Mouse (Mus musculus) thymus, postnatal 4 days (tissue): ENCODE results near the gene Cap2.

ENCODE experiments used
- DNase-seq: peaks from one replicate; pipeline ENCODE4 v3.0.0; 2021

The Cap2 gene

DNA sequence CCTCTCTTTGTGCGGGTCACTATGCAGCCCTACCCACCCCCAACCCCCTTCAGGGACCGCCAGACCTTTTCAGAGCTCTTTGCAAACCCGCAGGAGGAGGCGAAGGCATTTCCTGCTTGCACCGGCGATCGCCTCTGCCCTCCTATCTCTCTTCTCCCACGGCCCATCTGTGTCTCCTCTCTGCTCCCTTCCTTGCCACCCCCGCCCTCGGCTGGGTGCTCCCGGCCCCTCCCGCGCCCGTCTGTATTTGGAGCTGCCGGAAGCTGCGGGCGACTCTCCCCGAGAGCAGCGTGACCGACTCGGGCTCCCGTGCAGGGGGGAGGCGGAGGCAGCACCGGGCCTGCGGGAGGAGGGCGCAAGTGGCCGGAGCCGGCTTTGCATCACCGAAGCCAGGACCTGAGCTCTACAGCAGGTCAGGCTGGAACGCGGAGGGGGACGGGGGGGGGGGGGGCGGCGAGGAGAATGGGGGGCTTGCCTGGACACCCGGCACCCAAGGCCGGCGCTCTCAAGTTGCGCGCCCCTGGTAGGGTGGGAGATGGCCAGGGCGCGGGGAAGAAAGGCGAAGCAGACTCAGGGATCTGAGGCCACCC is at the start of gene Cap2:
TSS of gene Cap2 (plus strand) at position 49 of the 590 bp plus-strand sequence.
- DNase-seq, result peak; percentile 89

DNA sequence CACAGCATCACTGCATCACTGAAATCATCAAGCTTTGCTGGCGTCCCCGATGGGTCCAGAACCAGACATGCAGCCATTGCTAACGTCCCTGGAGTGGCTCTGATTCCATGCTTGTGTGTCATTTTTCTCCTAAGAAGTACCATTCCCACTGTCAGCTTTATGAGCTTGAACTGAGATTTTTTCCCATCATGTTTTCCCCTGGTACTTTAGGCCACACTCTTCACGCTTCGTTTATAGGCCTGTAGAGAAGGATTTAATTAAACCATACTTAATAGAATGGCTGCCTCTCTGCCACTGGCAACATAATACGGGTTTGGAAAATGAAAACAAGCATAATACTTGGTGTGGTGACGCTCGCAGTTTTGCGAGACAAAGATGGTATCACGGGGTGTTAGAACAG is 42.1 kb upstream of the Cap2 start:
- no peak for DNase-seq

DNA sequence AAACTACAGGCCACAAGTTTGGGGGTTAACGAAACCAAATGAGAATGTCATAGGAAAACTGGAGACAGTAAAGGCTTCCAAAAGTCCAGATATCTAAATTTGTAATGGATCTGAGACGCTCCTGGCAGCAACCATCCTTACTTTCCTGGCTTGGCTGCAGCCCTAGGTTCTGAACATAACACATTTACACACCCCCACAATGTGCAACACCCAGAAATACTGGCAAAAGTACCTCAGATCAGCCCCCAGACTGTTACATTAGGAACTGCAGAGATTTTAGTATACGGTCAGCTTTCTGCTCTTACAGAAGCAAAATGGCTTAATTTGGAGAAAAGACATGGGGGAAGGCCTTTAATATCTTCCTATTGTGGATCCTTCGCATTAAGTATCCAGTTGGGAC is 39.4 kb upstream of the Cap2 start:
- DNase-seq, result no peak

DNA sequence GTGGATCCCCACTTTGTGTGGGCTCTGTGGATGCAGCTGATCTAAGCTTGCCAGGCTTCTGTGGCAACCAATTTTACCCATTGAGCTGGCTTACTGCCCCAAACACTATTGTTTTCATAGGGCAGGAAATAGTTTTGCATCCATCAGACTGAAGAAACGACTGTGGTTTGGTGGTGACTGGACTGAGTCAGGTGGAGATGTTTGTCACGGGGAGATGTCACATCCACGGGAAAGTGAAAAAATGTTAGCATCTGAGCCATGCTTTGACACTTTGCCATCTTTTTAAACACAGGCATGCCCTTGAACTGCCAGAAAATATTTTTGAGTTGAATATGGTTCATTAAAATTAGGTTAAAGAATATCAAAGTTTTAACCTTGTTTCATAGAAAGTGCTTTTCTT is 37.9 kb upstream of the Cap2 start:
- DNase-seq, result no peak

DNA sequence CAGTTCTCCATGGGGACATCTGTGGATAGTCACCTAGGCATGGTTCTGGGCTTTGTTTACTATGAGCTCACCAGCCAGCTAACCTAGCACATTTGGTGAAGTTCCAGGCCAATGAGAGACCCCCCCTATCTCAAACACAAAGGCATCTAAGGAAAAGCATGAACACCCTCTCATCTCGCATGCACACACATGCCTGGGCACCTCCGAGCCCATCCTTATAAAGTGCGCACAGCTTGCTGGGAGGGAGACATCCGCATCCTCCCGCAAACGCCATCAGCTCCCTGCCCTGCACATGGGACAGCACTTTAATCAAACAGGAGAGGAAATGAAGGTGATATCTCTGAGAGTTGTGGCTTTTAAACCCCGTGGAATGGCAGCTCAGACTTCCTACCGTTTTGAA is 33.4 kb upstream of the Cap2 start:
- DNase-seq, result no peak

DNA sequence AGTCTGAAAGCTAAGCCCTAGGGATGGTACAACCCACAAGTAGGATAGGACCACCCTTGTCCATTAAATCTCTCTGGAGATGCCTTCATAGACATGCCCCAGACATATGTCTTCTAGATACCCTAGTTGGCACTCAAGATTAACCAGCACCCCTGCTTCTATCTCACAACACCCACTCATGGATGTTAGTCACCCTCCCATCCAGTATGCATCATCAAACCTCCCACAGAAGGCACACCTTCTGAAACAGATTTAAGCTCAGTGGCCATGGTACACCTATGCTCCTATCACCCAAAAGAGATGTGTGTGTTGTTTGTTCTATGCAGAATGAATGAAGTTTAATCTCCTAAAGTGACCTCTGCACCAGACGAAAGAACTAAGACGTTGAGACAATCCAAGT is 32.1 kb upstream of the Cap2 start:
- DNase-seq, result no peak

DNA sequence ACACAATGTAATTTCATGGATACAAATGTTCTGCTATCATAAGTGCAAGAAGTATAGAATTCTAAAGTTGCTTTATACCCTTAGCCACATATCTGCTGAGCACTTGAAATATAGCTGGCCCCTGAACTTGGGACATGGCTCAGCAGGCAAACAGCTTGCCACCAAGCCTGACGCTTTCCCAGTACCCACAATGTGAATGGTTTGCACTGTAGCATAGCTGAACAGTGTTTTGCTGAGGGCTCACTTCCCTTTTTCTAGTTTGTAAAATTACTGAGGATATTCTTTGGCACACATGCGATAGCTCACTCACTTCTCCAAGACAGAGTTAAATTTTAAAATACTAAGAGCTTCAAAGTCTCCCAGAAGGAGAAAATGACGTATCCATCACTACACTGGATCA is 20.4 kb upstream of the Cap2 start:
- DNase-seq, result no peak

DNA sequence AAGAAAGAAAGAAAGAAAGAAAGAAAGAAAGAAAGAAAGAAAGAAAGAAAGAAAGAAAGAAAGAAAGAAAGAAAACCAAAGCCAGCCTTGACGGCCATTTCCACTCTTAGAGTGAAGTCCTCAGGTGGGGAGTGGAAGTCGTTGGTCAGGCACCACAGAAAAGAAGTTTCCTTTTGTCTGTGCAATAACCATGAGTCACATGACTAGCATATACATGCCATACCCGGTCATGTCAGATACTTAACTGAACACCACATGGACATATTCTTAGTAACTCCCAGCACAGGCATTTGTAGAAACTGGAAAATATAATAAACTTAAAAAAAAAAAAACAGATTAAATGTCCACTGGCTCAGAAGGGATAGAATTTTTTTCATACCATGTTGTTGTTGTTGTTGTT is 16.0 kb upstream of the Cap2 start:
- DNase-seq, result no peak

DNA sequence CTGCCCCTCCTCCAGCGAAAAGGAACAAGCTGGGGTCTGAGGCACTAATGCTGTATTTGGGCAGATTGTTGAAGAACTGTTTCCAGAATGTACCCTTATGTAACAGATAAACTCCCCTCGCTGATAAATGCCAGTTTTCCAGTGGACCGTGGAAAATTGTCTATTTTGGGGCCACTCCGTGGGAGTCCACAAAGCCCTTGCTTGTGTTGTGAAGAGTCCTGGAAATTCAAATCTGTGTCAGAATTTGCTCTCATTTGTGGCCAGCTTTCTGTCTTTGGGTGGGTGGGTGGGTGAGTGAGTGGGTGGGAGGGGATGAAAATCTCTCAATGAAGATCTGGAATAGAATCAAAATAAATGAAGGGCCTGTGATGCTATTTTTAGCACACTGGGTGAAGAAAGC is 13.5 kb upstream of the Cap2 start:
- no peak for DNase-seq

DNA sequence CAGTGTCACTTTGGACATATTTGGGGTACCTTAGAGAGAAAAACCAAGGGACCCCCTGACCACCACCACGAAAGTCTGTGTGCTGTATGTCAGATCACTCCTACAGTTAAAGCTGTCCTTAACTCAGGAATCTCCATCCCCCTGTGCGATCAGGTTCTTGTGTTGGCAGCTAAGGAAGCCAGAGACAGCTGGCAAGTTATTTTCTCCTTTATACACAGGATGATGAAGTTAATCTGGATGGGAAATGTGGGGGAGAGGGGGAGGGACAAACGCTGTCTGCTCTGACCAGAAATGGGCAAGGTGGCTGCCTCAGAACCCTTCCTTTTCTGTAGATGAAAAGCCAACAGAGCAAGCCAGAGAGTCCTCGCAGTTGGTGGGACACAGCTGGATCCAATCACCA is 11.0 kb upstream of the Cap2 start:
- no peak for DNase-seq

DNA sequence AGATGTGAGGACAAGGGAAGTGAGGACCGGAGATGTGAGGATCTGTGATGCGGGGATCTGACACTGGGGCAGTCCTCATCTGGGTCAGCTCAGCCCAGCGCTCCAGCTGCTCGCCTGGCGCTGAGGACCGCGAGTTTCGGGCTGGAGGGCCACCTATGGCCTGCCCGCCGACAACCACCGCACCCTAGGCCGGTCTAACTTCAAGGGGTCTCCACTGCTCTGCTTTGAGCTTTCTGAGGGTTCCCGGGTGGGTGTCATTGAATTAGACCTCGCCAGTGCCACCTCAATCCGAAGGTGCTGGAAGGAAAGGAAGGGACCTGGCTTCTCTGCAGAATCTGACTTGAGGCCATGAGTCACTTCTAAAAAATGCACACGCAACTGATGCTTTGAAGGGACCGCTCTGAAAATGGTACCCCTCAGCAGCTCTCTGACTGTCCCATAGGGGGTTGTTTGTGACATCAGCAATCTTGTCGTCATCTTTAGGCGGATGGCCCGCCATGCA is 793 bp downstream of the Cap2 start:
- peak; percentile 43 for DNase-seq

DNA sequence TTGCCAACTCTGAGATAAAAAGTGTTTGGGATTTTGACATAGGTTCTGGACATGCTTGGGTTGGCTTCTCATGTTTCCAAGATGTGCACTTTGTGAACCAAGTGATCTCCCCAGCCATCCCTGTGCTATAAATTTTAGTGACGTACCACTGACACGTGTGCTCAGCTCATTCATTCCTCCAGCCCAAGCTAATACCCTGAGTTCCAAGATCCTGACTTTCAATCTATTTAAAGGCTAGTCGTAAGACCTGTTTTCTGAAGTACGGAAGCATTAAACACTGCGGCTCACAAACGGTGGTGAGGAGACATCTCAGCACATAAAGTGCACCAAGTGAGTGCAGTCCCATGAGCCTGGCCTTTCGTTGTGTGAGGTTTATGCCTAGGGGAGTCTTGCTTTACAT is 6.3 kb downstream of the Cap2 start:
- DNase-seq, result no peak

DNA sequence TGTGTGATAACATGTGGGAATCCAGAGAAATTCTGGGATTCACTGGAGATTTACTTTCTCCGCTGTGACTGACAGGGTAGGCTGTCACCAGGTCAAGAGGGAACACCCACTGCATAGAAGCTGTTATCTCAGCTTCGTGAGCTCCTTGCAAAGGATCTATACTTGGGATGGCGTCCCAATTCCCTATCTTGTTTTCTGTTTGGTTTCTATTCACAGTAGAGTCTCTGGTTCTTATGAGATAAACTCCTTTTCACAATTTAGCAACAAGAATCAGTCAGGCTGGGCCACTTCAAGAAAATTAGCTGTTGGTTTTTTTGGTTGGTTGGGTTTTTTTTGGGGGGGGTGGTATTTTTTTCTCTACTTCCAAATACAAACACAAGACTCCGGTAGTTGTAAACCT is 7.2 kb downstream of the Cap2 start:
- no peak for DNase-seq

DNA sequence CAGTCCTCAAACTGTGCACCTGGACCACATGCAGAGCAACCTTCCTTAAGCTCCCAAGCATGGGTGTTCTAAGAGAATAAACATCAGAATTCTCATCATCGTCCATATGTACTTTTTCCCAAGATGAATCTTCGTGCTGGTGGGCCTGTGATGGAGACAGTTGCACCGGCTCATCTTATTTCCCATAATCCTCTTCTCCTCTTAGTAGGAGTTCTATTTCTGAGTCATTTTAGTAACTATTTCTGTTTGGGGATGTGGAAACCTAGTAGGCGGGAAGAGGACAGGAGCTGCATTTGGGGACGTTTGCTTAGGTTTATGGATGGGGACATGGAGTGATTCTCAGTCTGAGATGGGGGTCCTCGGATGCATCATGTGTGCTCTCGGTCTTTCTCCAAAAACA is 8.8 kb downstream of the Cap2 start:
- DNase-seq, result no peak

DNA sequence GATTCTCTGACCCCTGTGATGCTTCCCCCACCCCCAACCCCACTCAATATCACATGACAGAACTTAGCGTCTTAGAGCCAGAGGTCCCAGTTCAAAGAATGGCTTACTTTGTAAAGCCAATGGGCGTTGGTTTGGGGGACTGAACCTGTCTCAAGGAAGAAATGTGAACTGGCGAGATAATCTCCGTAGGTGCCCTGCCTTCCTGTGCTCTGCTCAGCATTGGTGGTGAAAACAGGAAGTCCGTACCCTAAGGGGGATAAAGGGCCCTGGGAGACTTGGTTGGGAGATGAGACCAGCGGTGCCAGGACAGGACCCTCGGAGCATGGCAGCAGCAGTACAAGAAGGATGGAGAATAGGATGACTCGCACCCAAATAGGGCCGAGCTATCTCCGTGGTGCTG is 12.8 kb downstream of the Cap2 start:
- no peak for DNase-seq

DNA sequence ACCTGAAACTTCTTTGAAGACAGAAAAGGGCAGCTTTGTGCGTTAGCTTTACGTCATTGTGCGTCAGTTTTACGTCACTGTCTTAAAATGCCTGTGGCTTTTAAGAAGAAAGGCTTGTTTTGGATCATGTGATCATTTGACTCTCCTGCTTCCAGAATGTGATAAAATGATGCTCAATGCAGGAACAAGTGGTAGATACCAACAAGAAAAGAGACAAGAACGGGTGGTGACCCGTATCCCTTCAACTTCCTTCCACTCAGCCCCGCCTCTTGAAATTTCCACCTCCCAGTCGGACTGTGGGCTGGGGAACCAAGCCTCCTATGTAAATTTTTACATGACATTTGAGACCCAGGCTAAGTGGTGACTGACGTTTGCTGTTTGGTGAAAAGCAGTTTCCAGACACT is 13.5 kb downstream of the Cap2 start:
- DNase-seq, result no peak

DNA sequence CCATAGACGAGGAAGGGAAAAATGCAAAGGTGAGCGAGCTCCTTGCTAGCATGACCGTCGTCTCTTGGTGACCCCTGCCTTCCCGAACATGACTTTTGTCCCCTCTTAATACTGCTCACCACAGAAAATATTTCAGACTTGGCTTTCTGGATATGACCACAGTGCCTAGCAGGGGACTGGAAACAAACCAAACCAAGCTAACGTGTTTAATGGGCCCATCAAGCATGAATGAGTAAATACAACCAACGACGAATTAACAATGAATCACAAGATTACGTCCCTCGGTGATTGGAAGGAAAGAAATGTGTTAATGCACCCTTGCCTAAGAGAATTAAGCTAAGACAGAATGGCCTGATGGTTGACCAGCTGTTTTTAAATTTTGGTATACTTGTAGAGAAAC is 13.9 kb downstream of the Cap2 start:
- DNase-seq, result no peak

DNA sequence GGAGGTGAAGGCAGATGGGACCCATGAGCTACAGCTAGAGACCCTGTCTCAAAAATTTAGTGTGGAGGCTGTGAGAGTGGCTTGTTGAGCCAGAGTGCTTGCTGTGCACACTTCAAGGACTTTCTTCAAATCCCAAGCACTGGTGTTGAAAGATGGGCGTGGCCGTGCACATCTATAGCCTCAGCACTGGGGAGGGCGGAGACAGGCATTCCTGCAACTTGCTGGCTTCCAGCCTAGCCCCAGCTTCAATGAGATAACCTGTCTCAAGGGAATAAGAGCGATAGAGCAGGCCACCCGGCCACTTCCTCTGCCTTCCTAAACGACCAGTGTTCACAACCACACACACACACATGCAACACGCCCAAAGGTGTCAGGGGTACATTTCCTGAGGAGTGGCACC is 14.5 kb downstream of the Cap2 start:
- no peak for DNase-seq

DNA sequence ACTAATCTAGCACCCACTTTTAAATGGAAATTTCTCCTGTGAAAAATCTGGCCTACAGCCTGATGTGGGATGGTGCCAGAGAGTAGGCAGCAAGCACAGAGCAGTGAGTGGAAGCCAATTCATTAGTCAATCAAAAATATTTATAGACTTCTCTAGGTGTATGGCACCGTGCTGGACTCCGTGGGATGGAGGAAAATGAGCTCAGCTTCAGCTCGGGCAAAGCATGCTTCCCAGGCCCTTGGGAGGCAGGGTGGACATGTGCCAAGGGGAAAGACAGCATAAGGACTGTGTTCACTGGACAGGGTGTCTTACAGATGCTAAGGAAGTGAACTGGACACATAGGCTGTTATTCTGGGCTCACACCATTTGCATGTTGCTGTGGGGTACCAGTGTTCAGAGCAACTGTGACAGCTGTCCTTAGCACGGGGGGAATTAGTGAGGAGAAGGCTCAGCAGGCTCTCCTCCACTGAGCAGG is 15.6 kb downstream of the Cap2 start:
- DNase-seq, result no peak

DNA sequence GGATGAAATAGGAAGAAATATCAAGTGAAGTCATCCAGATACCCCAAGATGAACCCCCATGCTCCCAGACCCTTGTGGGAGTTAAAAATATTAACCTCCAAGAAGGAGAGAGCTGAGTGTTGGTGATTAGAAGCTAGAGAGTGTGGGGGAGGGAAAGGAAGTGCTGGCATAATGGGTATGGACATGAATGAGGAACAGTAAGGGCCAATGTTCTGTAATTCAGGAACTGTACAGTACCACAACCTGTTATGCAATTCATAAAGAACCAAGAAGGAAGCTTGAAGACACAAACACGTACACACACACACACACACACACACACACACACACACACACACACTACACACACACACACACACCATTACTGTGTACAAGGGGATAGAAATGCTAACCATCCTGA is 19.8 kb downstream of the Cap2 start:
- no peak for DNase-seq

DNA sequence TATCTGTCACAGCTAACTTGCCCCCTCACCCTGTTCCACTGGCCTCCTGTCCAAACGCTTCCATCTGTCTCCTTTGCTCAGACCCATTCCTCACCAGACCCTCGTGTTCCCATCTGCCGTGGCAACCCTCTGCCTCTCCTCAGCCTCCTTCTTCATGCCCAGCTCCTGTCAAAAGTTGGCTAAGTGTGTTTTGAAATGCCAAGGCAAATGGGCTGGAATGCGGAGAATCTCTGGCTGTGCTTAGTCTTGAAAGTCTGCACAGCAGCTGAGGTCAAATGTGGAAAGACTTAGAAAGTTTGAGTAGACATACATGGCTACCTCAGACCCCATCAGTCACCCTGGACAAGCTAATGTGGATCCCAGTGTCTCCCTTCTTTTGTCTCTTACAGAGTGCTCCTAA is 21.1 kb downstream of the Cap2 start:
- no peak for DNase-seq

DNA sequence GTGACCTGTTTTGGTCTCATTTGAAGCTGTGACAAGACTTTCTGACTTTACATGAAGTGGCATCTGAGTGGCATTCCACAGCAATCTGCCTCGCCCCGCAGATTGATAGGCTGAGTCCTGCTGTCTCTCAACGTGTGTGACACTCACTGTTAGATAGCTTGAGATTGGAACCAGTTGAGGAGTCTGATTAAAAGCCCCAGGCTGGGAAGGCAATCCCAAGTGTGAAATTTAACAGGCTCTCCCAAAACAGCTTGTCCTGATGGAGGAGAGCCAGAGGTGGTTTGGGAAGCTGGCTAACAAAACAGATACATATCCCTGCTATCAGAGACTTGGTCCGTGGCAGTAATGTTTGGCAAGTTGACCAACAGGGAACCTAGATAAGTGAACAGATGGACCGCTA is 21.6 kb downstream of the Cap2 start:
- DNase-seq, result no peak

DNA sequence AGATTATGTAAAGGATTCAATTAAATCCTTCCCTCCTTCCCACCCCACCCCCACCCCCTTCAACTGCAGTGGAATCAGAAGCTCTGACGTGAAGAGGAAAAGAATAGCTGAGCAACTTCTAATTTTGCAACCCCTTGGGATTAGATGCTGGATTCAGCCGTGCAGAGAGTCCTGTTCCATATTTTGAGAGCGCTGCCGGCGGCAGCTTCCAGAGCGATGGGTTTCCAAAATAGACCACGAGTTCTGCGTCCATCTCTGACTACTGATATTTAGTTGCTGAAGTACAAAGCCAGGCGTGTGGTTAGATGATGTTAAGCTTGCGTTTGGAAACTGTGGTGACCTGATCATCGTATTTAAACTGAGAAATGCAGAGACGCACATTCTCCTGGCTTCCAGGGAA is 22.1 kb downstream of the Cap2 start:
- DNase-seq, result no peak

DNA sequence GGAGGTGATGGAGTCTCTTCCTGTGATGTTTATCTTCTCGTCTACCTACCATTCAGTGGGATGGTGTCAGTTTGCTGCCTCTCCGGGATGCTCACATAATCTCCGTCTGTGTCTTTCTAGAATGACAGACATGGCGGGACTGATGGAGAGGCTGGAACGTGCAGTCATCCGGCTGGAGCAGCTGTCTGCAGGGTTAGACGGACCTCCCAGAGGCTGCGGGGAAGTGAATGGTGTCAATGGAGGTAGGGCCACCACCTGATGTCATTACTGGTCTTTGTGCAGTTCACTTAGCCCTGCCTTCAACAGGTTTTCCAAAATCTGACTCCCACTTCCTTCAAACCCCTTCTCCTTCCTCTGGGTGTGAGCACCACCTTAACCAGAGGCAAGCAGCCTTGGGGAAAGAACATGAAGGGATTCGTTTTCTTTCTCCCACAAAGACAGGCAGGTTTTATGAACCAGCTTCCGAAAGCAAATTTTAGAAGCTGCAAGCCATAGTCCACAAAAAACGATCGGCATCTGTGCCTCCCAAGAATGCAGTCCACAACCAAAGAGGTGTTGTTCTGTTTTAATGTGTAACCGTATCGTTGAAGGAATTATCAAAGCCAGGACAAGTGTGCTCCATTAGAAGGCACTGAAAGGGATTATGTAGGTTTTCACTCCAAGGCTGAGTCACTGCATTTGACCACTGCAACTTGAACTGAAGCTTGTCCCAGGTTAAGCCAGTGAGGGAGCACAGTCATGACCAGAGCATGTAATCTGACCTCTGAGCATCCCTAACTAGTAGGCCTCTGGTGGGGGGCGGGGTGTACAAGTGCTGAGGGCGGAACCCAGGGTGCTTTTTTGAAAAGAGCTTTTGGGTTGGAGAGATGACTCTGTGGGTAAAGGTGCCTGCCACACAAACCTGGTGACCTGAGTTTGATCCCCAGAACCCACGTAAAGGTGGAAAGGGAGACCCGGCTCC is 23.9 kb downstream of the Cap2 start:
- DNase-seq, result no peak
